Mouse (Mus musculus) gastrocnemius, postnatal 14 days (tissue): ENCODE measurements at regions not wholly inside any gene's neighbourhood (a gene's known extent, or its start where the extent isn't known, plus 50 kb on each side); places are given as distances from the start of the nearest gene placed in this dataset.
A peak's percentile ranks its signal among the peaks of the same experiment; 100 is the strongest.

Source experiments
- DNase-seq: peaks from one replicate; pipeline ENCODE4 v3.0.0; 2021; ENCODE audit warnings: mixed read lengths
- intact Hi-C: fragments of 180-260 bp; cut with DNase I; formaldehyde crosslinking; loops from one replicate; pipeline ENCODE4 v1.15.1; 2025; ENCODE audit warnings: low total_unique reads

DNA sequence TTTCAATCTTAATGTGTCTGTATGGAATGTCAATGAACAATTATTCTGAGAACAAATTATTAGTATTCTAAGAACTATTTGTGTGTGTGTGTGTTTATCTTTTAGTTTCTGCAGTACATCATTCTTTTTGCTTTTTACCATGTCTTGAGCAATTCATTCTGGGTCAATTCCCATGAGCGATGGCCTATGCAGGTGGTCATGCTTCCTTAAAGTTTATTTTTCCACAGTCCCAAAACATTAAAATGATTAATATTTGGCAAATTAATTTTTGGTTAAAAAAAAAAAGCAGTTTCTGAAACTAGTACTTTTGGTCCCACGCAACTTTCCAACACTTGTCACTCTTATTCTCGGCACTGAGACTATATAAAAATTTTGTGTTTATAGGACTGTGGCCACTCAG lies 416.8 kb upstream of the Rgmb start:
- intact Hi-C loops: no loop called here
- DNase-seq: no peak

DNA sequence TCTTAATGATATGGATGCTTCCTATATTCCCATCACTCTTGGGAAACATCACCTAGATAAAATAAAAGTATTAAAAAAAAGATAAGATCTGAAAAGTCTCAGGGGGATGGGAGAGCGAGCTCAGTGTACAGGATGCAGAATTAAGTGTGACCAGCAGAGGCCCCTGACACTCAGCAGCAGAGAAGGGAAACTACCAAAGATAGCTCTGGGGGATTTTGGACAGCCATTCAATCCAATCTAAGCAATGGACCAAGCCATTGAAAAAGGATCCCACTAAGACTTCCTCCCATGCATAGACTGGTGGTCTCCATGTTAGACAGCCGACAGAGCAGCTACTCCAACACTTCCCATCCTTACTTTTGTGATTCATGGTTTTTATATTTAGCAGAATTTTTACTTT lies 390.4 kb upstream of the Rgmb start:
- intact Hi-C loops: no loop called here
- no peak for DNase-seq

DNA sequence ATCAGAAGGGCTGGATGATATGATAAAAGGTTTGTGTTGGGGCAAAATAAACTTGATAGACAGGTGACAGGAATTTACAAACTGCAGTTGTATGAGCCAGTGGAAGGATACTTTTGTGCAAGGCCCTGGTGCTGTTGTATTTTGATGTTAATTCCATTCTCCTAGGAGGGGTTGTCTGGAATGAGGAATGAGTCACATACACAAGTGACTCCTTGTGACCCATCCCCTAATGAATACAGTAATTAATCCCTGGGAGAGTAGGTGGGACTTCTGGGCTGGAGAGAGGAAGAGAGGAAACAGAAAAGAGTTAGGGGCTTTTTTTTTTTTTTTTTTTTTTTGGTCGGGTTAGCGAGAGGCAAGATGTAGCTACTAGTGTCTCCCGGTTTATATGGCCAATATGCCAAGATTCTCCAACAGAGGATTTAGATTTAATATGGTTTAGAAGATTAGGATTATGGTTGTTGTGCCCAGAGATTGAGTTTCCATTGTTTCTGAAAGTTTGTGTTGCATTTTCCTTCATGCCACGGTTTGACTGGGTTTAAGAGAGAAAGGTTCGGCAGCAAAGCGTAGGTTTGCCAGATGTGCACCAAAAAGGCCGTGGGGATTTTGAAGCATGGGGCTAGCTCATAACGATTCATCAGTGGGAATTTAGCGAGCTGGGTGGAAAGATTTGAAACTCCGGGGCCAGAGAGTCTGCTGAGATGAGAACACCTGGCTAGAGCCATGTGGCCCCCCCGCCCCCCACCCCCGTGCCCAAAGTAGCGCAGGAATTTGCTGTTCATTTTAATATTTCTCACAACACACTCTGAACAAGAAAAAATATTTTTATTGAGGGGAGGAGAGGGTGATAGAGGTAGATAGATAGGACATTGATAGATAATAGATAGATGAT lies 389.1 kb upstream of the Rgmb start:
- intact Hi-C loops: no loop called here
- no peak for DNase-seq

DNA sequence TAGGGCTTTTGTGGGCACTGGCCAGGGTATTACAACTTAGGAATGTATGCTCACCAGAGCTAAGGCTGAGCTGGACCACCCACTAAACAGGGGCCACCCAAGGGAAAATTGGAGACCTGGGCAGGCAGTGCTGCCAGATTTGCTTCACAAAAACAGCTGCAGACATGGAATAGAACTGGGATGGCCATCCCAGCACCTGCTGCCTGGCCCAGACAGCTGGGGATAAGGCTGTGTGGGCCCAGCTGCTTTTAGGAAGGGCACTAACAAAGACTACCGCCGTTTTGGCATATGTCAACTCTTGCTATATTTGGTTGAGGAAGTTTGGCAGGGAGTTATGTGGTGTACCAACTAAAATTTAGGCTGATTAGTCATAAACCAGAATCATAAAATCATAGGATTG lies 387.8 kb upstream of the Rgmb start:
- intact Hi-C loops: no loop called here
- peak; percentile 33 for DNase-seq

DNA sequence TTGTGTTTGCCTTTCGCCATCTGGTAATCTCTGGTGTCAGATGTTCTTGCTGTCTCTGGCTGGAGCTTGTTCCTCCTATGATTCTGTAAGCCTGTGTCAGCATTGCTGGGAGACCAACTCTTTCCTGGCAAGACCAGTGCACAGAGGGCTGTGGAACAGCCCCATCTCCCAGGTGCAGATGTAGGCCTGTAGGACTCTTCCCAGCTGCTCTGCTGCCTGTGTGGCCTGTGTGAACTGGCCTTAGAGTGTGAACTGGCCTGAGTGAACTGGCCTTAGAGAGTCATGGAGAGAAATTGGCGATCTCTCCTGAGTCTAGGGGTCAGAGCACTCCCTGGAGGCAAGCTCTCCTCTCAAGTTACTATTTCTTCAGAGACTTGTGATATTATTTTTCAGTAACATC lies 386.0 kb upstream of the Rgmb start:
- intact Hi-C loops: no loop called here
- DNase-seq: peak; percentile 12

DNA sequence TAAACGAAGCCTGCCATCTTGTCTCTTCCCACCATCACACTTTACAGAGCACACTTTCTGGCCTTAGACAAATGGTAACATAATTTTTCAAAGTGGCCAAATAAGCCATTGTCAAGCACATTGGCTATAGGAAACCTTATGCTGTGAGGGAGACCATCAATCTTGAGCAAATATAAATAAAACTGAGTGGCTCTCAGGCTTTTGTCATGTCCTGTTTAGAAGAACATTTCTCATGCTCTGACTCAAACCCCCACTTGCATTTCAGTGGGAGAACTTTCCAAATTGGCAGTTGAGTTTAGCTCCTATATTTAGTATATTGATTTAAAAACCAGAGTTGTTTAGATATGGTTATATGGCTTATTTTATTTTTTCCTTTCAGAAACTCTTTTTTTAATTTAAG lies 362.8 kb upstream of the Rgmb start:
- DNase-seq: no peak
- intact Hi-C loops: no loop called here

DNA sequence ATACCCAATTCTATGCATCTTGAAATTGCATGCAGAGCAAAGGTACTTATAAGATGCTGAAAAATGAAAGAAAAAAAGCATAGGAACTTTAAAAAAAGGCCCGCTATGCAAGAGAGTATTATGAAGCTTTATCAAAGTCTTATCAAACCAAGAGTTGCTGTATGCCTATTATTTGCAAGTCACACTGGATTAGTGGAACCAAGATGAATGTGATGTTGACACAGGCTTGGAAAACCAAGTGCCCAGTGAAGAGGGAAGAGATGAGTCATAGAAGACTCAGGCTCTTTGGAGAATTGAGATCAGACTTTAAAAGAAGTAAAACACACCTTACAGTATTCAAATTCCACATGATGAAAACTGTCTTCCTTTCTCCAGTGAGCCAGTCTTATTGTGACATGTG lies 350.0 kb upstream of the Rgmb start:
- intact Hi-C loops: no loop called here
- DNase-seq: no peak

DNA sequence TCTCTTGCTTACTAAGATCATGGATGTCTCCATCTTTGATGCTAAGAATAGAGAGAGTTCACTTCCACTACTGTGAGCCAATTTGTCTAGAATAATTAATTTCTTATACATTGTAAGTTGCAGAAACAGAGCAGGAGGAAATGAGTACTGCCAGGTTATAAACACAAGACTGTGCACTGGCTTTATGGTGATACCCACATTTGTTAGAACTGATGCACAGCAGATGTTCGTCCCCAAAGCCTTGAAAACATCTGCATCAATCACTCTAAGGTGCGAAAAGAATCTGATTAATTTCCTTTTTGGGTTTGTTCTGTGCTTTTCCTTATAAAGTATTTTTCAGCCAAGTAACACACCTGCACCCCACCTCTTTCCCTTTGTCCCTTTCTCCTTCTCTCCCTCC lies 347.3 kb upstream of the Rgmb start:
- no peak for DNase-seq
- intact Hi-C loops: no loop called here

DNA sequence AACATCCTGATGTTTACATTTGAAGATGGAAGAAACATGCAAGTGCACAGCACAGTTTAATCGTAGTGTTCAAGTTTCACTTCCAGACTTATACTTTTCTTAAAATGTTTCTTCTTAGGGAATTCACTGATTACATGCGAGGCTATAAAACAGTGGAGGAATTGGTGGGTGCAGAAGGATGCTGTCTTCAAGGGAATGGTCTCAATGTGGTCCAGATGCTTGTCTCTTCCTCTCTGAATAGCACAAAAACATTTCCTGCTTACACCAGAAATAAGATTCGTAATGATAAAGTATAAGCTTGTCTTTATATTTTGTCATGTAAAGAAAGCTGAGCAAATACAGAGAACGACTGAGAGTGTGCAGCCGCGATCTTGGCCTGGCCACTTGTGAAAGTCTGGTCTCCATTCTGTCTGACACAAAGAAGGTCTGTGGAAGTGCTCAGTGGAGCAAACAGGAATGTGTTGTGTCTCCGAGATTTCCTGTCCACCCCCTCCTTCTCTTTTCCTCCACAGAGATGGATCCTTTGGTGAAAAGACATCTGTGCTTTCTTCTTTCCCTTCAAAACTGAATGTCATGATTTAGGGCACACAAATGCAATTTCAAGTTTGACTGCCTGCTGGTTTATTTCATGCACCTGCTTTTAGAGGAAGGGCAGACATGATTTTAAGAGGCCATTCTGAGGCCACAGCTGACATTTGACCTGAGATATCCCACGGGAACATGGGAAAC lies 346.1 kb upstream of the Rgmb start:
- DNase-seq: no peak
- intact Hi-C loops: no loop called here

DNA sequence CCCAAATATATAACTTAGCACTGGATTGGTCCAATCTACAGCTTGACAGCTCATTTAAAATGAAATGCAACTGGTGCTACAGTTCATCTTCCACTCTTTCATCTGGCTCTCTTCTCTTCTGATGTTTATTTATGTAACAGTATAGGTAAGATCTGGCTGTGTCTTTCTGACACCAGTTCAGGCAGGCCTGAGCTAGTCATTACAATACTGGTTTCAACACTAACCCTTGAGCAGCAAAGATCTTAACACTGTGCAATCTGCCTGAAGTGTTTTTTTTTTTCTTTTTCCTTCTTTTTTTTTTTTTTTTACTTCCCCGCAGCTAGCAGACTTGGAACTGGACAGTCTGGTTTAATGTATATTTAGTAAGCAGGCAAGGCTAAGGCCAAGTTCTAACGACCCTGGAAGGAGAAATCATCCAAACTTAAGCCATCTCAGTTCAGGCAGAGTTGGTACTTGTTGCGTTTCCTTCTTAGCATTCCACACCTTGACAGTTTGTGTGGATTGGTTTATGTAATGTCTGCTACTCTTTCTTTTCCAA lies 342.8 kb upstream of the Rgmb start:
- DNase-seq: no peak

DNA sequence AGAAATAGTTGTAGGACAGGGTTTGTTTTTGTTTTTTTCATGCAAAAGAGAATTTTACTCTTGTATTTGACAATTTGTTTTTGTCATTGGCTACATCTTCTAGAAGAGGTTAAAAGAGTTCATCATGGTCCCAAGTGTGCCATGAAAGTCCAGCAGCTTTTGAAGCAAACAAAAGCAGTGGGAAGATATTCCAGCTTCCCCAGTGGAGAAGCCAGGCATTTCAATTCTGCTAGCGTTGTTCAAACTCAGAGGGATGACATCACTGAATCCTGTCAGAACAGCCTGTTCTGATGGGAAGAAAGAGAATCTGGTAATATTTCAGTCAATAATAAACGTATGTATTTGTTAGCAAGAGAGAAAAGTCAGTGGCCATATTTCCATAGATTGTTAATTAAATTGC lies 335.9 kb upstream of the Rgmb start:
- DNase-seq: peak; percentile 20
- intact Hi-C loops: no loop called here

More for the DNA sequence above, 342.8 kb upstream of the Rgmb start:
- intact Hi-C loops: no loop called here

DNA sequence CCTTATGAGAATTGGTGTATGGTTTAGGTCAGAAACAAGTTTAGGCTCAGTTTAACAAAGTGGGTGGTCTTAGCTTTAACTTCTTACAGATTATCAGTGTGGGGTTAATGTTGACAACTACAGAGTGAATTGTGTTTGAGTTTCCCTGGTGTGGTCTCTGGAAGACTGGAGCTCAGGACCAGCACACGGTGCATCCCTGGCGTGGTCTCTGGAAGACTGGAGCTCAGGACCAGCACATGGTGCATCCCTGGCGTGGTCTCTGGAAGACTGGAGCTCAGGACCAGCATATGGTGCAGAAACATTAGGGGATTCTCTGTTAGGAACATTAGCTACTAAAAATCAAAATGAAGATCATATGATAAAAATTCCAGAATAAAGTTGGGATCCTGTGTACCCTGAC lies 327.3 kb upstream of the Rgmb start:
- DNase-seq: no peak
- intact Hi-C loops: no loop called here

DNA sequence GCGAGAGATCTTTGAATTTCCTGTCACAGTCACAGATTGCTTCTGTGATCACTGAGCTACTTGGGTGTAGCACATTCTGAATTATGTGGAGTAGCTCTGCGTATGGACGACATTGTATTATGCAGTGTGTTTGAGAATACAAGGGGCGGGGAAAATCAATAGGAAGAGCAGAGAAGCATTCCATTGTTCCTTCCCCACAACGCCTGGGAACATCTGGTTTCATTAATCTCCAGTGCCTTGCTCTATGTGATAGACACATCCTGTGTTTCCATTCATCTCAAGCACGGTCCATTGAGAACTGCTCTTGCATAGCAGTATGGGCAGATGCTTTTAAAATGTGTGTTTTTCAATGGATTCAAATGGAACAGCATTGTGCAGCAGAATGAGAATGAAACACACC lies 326.9 kb upstream of the Rgmb start:
- intact Hi-C loops: no loop called here
- no peak for DNase-seq

DNA sequence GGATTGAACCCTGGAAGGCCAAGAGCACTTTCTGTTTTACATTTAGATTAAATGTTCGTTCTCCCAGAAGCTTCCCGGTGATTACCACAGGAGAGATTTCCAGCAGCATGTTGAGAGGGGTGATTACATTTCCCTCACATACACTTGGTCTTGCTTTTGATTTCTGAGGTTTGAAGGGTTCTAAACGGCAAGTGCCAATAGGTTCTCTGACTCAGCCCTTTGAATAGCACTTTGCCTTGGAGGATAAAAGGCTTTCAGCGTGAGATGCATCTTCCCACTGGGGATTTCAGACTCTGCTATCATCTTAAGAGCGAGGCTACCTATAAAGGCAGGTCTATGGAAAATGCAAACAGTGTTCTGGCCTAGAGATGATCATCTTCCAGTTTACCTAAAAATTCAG lies 326.3 kb upstream of the Rgmb start:
- no peak for DNase-seq
- intact Hi-C loops: no loop called here

DNA sequence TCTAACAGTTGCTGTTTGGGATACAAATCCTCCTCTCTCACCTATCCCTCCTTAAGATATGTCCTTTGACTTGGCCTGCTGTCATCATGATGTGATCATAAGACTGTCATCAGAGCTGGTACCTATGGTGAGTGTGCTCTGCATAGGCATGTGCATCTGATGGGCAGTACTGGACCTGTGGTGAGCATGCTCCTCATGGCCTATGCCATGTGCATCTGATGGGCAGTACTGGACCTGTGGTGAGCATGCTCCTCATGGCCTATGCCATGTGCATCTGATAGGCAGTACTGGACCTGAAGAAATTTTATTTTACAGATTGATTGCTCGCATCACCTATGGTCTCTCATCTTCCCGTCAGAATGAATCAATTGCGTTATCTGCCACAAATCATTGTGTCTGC lies 325.8 kb upstream of the Rgmb start:
- intact Hi-C loops: no loop called here

DNA sequence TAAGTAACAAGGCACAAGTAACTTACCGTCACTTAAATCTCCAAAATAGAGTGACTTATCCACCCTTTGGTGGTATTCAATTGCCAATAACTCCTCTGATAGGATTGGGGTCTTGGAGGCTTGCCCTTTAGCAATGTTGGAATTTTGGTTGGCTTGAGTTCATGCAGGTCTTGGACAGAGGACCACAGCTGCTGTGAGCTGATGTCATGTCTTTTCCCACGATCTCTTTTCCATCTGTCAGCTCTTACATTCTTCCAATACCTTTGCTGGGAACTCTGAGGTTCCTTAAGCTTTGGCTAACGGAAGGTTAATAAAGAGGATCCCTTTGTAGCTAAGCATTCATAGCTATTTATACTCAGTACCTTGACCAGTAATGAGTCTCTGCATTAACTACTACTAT lies 324.7 kb upstream of the Rgmb start:
- intact Hi-C loops: no loop called here
- DNase-seq: no peak

More for the DNA sequence above, 325.8 kb upstream of the Rgmb start:
- DNase-seq: no peak
